Mouse (Mus musculus) forebrain, embryonic 11.5 days (tissue): ENCODE data around the gene Cand1. TPM values are rescaled to one million over a fixed set of nuclear protein-coding genes. Genes with fewer than 3 reads are reported as not detected.

Source experiments
- ATAC-seq: fragments of 200-750 bp; cut with Nextera tagmentation; replicated peaks from 2 replicates; pipeline ENCODE4 v1.8.0; 2017; ENCODE audit warnings: moderate TSS enrichment; ENCODE audit not compliant: low FRiP score
- DNase-seq: peaks from one replicate; pipeline ENCODE4 v3.0.0-alpha.2; 2017; ENCODE audit warnings: low spot score
- H3K27ac ChIP-seq: fragments of 300-500 bp; sonication (generic); 2 replicates; pipeline ENCODE4 v1.5.1; 2014; ENCODE audit warnings: low read depth, low read length
- H3K27me3 ChIP-seq: fragments of 300-500 bp; sonication (generic); 2 replicates; pipeline ENCODE4 v1.6.1; 2014; ENCODE audit warnings: mild to moderate bottlenecking, low read length, mixed read lengths; ENCODE audit not compliant: control insufficient read depth, insufficient read depth
- H3K36me3 ChIP-seq: fragments of 300-500 bp; sonication (generic); 2 replicates; pipeline ENCODE4 v1.6.1; 2014; ENCODE audit warnings: mild to moderate bottlenecking, low read length, moderate library complexity, mixed read lengths; ENCODE audit not compliant: control insufficient read depth, insufficient read depth
- H3K4me1 ChIP-seq: fragments of 300-500 bp; sonication (generic); replicated peaks from 2 replicates; pipeline ENCODE4 v1.6.1; 2014; ENCODE audit warnings: low read length, mixed read lengths; ENCODE audit not compliant: control insufficient read depth, insufficient read depth
- H3K4me2 ChIP-seq: fragments of 300-500 bp; sonication (generic); 2 replicates; pipeline ENCODE4 v1.6.1; 2014; ENCODE audit warnings: low read depth, mild to moderate bottlenecking, low read length, moderate library complexity, mixed read lengths; ENCODE audit not compliant: severe bottlenecking
- H3K4me3 ChIP-seq: fragments of 300-500 bp; sonication (generic); 2 replicates; pipeline ENCODE4 v1.5.1; 2014; ENCODE audit warnings: low read depth, low read length
- H3K9ac ChIP-seq: fragments of 300-500 bp; sonication (generic); 2 replicates; pipeline ENCODE4 v1.6.1; 2014; ENCODE audit warnings: low read length
- H3K9me3 ChIP-seq: fragments of 300-500 bp; sonication (generic); 2 replicates; pipeline ENCODE4 v1.6.1; 2016; ENCODE audit warnings: low read length, mixed read lengths; ENCODE audit not compliant: control insufficient read depth
- WGBS: fragments of 180-500 bp; shearing (Covaris S2); extraction: QIAGEN DNeasy Blood & Tissue Kit; methylation state at CpG from one replicate; pipeline ENCODE4 v1.1.7; 2014; 5-methylcytosine and 5-hydroxymethylcytosine counted together
- polyA plus RNA-seq: library from polyadenylated mRNA; unstranded; fragments of >200 nt; fragmentation: Nextera tagmentation; extraction: Ambion mirVana; gene quantifications from 2 replicates; pipeline ENCODE4 v1.2.1, GENCODE M21; 2014

Cand1 gene
- polyA plus RNA-seq, 1 experiment from 2014 or later = 124 TPM

DNA sequence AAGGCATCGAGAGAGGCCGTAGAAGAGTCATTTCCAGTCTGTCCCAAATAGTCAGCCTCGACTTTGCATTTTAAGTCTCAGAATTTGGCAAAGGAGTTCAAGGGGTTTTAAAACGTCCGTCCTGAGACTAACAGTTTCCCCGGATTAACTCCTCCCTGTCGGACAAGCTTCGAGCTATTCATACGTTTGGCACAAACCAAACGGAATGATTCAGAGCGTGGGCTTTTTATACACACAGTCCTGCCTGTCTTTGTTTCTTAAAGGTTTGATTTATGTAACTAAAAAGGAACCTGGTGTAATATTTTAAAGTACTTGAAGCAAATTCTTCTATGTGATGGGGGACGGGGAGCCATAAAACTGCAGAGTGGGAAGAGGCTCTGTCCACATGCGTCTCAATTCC lies 70.6 kb downstream of the Cand1 start:
- H3K27me3 ChIP-seq = no peaks in the 10 kb centered on the region

DNA sequence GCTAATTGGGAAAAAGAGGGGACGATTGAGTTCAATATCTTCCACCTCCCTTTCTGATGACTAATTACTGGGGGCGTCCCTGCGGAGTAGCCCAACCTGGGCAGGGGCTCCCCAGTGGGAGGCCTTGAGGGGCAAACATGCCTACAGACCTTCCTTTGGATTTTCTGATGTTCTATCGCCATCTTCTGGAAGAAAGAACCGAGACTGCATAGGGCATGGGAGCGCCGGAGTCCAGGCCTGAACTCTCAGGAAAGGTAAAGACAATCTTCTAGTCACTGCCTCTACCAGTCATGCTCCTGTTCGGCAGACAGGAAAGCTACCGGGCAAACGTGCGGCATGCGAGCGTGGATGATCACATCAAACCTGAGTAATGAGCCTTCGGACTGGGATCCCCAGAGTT lies 71.1 kb downstream of the Cand1 start:
- H3K27ac ChIP-seq = no peak overlapping the region
- DNase-seq = peak; percentile 58

More for the DNA sequence above, 70.6 kb downstream of the Cand1 start:
- no peak overlapping the region for H3K4me2 ChIP-seq
- WGBS = 81% methylated on average over 13 of the region's 13 CpGs
- H3K4me1 ChIP-seq = 0 out of 2 replicates have a peak, but pooled peaks cover 2% of the 10 kb centered on the region
- no peak overlapping the region for H3K4me3 ChIP-seq
- DNase-seq (no peak), ATAC-seq (no peak)
- H3K27ac ChIP-seq = no peak overlapping the region
- no peak overlapping the region for H3K9ac ChIP-seq
- no peaks in the 10 kb centered on the region for H3K36me3 ChIP-seq
- H3K9me3 ChIP-seq = no peaks in the 10 kb centered on the region

DNA sequence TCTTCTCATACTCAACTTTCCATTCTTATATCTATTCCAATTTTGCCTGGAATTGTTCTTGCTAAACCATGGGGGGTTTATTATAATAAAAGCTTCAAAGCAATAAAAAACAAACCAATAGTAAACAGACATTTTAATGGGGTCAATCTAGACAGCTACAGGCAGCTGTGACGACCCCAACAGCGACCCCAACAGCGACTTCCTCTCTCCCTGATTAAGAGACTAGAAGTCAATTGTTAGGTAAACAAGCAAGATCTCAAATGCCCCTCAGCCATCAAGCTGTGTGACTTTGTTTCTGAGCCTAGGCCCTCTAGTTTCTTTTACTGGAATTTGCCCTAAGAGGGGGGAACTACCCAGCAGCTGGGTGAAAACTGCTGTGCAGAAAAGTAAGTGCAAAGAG lies 72.0 kb downstream of the Cand1 start:
- no peak for ATAC-seq
- WGBS = 18% methylated on average over 3 of the region's 3 CpGs
- Histone ChIP-seq H3K4me3 (no peak overlapping the region), H3K27me3 (no peaks in the 10 kb centered on the region), H3K36me3 (no peaks in the 10 kb centered on the region), H3K9me3 (no peaks in the 10 kb centered on the region), H3K27ac (no peak overlapping the region), H3K4me1 (0 out of 2 replicates have a peak, but pooled peaks cover 2% of the 10 kb centered on the region), H3K4me2 (no peak overlapping the region), H3K9ac (no peak overlapping the region)
- DNase-seq = no peak

More for the DNA sequence above, 71.1 kb downstream of the Cand1 start:
- no peaks in the 10 kb centered on the region for H3K9me3 ChIP-seq
- no peak for ATAC-seq
- no peak overlapping the region for H3K4me3 ChIP-seq
- WGBS = 31% methylated on average over 14 of the region's 14 CpGs
- H3K4me1 ChIP-seq = 0 out of 2 replicates have a peak, but pooled peaks cover 2% of the 10 kb centered on the region
- no peak overlapping the region for H3K4me2 ChIP-seq
- no peaks in the 10 kb centered on the region for H3K27me3 ChIP-seq
- H3K9ac ChIP-seq = no peak overlapping the region
- H3K36me3 ChIP-seq = no peaks in the 10 kb centered on the region

DNA sequence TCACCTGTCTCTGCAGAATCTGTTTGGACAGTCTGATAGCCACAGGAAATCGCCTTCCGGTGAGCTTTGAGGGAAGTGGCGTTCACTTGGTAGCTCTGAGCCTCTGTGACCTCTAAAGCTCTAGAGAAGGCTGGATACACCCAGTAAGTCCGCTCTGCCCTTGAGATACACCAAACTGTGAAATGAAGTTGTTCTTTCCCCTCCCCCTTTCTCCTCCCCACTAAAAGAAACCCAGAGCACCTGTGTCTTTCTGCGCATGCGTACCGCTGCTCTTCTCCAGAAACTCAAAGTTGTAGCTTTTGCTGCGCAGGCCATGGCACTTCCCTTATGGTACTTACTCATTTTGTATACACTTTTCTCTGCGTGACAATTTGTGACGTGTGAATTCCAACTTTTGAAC lies 74.8 kb downstream of the Cand1 start:
- H3K9ac ChIP-seq = no peak overlapping the region
- no peak overlapping the region for H3K27ac ChIP-seq
- H3K4me2 ChIP-seq = no peak overlapping the region
- H3K36me3 ChIP-seq = no peaks in the 10 kb centered on the region
- H3K4me3 ChIP-seq = no peak overlapping the region
- H3K9me3 ChIP-seq = peaks cover 2% of the 10 kb centered on the region; the same call in 1 of the 2 replicates
- 0 out of 2 replicates have a peak, but pooled peaks cover 2% of the 10 kb centered on the region for H3K4me1 ChIP-seq
- DNase-seq (no peak), ATAC-seq (no peak)
- WGBS = 95% methylated on average over 10 of the region's 10 CpGs
- H3K27me3 ChIP-seq = no peaks in the 10 kb centered on the region

DNA sequence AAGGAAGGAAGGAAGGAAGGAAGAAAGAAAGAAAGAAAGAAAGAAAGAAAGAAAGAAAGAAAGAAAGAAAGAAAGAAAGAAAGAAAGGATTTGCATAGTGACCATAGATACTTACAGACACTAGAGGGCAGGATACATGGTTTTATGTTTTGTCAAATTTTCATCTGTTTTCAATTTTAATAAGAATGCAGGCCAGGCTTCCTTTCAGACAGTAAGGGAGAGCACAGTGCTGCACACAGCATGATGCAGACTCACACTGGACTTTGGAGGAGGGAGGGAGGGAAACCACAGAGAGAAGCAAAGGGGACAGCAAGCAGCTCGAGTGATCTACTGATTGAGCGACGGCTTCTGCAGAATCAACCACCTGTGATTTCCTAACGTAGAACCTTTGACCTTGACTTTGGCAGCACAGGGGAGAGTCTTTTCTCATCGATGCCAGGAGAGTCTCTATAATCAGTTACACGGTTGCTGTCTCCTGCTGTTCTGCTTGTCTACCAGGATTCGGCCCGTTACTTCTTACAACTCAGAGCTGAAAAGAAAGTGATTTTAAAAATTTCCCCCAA lies 78.0 kb downstream of the Cand1 start:
- ATAC-seq (no peak), DNase-seq (no peak)
- Histone ChIP-seq H3K9me3 (peaks cover 3% of the 10 kb centered on the region; the same call in 1 of the 2 replicates), H3K9ac (no peak overlapping the region), H3K4me3 (no peak overlapping the region), H3K27me3 (no peaks in the 10 kb centered on the region), H3K36me3 (no peaks in the 10 kb centered on the region), H3K4me1 (no peaks in the 10 kb centered on the region), H3K4me2 (no peak overlapping the region), H3K27ac (no peak overlapping the region)
- WGBS = 80% methylated on average over 8 of the region's 8 CpGs

DNA sequence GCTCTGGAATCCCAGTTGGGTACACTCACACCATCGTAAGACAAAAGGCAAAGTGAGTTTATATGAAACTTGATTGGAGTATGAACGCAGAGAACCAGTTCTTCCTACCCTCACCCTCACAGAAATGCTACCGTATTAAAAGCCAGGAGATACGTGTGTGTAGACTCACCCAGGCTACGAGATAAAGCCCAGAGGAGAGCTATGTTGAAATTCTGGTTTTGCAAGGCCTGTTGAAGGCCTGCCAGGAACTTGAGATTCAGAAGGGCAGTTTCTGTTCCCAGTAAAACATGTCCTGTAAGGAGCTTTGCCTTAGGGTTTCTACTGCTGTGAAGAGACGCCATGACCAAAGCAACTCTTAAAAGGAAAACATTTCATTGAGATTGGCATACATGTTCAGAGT lies 79.7 kb downstream of the Cand1 start:
- Histone ChIP-seq H3K27ac (no peak overlapping the region), H3K27me3 (no peaks in the 10 kb centered on the region), H3K4me3 (no peak overlapping the region), H3K4me1 (no peaks in the 10 kb centered on the region), H3K9me3 (peaks cover 3% of the 10 kb centered on the region; the same call in 1 of the 2 replicates), H3K4me2 (no peak overlapping the region), H3K36me3 (no peaks in the 10 kb centered on the region), H3K9ac (no peak overlapping the region)
- DNase-seq = no peak
- ATAC-seq = no peak
- WGBS = 85% methylated on average over 6 of the region's 6 CpGs

DNA sequence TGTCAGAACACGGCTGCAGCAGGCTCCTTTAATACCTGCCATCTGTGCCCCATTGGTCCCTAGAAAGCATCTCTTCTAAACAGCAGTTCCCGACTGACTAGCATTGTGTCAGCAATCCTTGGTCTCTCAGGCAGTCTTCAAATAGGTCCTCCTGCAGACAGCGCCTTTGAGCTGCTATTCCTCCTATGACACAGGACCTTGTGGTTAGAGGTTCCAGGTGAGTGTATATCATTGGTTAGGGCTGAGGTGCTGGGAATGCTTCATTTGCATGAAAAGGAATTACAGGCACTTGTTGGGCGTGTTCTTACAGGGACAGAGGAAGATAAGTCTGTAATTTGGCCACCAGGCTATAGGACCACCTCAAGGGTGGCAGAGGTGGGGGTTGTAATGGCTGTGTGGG lies 90.6 kb downstream of the Cand1 start:
- H3K4me1 ChIP-seq = no peaks in the 10 kb centered on the region
- no peak overlapping the region for H3K27ac ChIP-seq
- H3K27me3 ChIP-seq = no peaks in the 10 kb centered on the region
- no peak overlapping the region for H3K4me3 ChIP-seq
- H3K9me3 ChIP-seq = no peaks in the 10 kb centered on the region
- H3K9ac ChIP-seq = no peak overlapping the region
- no peak for ATAC-seq
- no peak for DNase-seq
- 76% methylated on average over 4 of the region's 4 CpGs for WGBS
- H3K36me3 ChIP-seq = no peaks in the 10 kb centered on the region
- no peak overlapping the region for H3K4me2 ChIP-seq

Other genes starting within 250 kb of the Cand1 start
- gene Grip1, start 213.8 kb upstream of the Cand1 start, polyA plus RNA-seq = 9.3 and 9.8 TPM in 2 replicates